Mouse (Mus musculus) testis, adult 2 months (tissue): ENCODE measurements around the gene Tbc1d10a.

Experiments used
- CTCF ChIP-seq: fragments of 200-500 bp; IDR thresholded peaks from 2 replicates; pipeline ENCODE4 v1.5.1; 2012; ENCODE audit warnings: low read depth, mild to moderate bottlenecking, inconsistent platforms, low read length, moderate library complexity; ENCODE audit not compliant: control insufficient read depth, insufficient read depth, insufficient replicate concordance
- POLR2A ChIP-seq: fragments of 200-500 bp; IDR thresholded peaks from 2 replicates; pipeline ENCODE4 v1.6.1; 2012; ENCODE audit warnings: low read depth, mild to moderate bottlenecking, inconsistent platforms, low read length, moderate library complexity; ENCODE audit not compliant: control insufficient read depth

DNA sequence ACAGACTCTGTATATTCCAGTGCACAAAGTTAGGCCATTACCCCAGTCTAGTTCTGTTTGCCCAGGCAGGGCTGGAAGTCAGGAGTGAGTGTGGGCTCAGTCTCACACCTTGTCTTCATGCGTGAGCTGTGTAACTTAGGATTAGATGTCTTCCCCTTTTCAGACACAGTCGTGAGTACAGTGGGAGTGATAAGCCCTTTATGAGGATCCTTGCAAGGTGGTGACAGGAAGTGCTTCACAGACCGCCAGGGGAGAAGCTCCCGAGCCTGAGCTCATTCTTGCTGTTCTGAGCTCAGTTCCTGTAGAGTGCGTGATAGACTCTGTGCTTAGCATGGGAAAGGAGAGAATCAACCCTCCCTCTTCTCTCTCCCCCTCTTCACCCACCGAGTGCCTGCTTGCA lies 20.0 kb downstream of the Tbc1d10a start:
- no peak for TF ChIP-seq CTCF
- no peak for TF ChIP-seq POLR2A
